Mouse (Mus musculus): ENCODE measurements at regions not wholly inside any gene's neighbourhood (a gene's known extent, or its start where the extent isn't known, plus 50 kb on each side); places are given as distances from the start of the nearest gene placed in this dataset.

- TF ChIP-seq CTCF (IDR thresholded peaks at IDR 0.05; ENCODE audit: low read depth, low read length): no peak
- TF ChIP-seq EP300 (IDR thresholded peaks at IDR 0.05; ENCODE audit: insufficient read depth, low read depth, low read length): no peak
- TF ChIP-seq POLR2A (IDR thresholded peaks at IDR 0.05; ENCODE audit: insufficient read depth, low read length): no peak
These were observed 163.2 kb upstream of the Zmiz1 start for GRCm38 (mm10) chr14:25295688-25296350.
